Mouse (Mus musculus) adrenal gland, postnatal 14 days (tissue): ENCODE measurements around the gene Ptprm. TPM values are rescaled to one million over a fixed set of nuclear protein-coding genes. Genes with fewer than 3 reads are reported as not detected.
A peak's percentile ranks its signal among the peaks of the same experiment; 100 is the strongest.

Experiments
- DNase-seq: peaks from one replicate; pipeline ENCODE4 v3.0.0; 2021; ENCODE audit warnings: mixed read lengths
- total RNA-seq: library from RNA; stranded (reverse); gene quantifications from 2 replicates; pipeline ENCODE4 v1.2.3, GENCODE M21; 2021

Gene Ptprm
- total RNA-seq, 1 experiment from 2014 or later = 43.8 TPM

- no peak for DNase-seq
These were observed 138.9 kb downstream of the Ptprm start for GRCm38 (mm10) chr17:67215326-67215725.

DNA sequence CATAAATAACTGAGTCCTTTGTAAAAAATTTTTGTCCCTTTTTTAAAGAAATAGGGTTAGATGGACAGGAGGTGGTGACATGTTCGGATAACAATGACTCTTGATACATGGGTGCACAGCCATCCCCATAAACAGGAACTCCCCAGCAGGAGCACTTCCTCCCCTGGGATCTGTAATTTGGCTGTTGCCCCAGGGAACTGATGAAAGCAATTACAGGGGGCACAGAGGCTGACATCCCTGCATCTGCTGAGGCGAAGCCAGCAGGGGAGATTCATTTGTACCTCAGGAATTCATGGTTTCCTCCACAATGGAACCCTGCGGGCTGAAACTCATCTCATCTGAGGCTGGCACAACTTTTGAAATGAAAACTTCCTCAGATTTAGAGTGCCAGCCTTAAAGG, 140.5 kb downstream of the Ptprm start:
- DNase-seq = peak; percentile 30

DNA sequence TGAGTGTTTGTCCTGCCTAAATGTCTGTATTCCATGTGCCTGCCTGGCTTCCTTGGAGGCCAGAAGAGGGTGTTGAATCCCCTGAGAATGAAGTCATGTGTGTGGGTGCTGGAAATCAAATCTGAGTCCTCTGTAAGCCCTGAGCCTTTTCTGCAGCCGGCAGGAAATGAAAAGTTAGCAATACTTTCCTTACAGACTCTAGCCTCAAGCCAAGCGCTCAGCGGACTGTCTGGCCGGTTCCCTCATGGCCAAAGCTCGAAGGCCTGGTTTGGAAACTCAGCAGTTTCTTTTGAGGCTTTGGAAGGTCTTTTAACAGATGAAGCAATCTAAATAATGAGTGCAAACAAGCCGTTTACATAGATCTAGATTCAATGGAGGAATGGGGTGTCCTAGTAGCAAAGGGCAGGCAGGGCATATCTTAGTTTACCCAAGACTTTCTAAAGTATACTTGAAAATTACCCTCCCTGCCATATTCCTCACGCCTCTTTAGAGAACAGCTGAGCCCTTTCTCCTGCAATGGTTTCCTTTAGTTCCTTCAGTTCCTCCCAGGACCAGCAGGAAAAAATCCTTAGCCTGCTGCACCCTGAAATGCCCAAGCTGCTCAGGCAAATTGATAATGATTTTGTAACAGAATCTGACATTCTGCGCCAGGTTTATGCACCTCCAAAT, 144.4 kb downstream of the Ptprm start:
- peak; percentile 17 for DNase-seq

- no peak for DNase-seq
These were observed 145.7 kb downstream of the Ptprm start for GRCm38 (mm10) chr17:67208600-67208999.

DNA sequence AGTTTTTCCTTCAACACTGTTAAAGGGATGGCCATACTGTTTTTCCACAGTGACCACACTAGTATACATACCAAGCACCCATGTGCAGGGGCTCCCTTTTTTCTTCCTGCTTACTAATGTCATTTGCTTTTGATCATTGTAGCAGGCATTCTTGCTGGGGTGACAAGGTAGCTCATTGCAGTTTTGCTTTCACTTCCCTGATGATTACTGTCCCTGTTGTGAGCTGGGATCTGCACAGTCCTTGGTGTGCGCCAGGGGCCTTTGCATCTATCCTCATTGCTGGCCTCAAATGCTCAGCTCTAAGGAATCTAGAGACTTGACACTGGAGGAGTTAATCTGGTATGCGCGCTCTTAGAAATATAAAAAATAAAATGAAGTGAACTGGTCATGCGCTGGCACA, 147.3 kb downstream of the Ptprm start:
- DNase-seq = no peak

DNA sequence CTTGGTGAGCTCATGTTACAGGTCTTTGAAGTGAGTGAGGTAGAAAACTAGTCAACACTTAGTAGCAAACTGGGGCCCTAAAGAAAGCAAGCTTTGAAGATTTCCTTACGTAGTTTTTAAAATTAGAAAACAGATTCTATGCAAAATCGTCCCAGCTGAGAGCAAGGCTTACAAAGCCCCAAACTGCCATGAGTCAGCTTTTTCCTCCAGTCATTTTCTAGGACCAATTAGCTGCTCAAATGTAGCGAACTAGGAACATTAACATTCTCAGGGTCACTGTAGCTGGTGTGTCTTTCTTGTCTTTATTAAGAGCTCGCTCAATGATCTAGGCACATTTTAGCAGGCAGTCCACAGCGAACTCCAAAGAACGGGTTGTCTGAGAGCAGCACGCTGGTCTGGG, 153.1 kb downstream of the Ptprm start:
- no peak for DNase-seq

DNA sequence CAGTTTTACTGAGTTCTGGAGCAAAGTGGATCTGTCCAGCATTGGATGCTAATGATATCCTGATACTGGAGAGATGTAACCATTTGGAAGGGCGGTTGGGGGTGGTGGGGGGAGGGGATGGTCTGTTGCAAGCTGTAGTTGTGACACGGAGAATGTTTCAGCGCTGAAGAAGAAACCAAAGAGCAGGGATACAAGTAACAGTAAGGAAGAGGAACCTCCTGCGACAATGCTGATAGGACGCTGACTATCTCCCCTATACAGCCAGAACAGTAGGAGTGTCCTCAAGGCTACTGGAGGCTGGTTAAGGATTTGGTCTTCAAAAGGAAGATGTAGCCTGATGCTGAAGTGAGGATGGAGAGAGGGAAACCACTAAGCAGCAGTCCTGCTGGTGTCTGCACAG, 160.5 kb downstream of the Ptprm start:
- DNase-seq = no peak

DNA sequence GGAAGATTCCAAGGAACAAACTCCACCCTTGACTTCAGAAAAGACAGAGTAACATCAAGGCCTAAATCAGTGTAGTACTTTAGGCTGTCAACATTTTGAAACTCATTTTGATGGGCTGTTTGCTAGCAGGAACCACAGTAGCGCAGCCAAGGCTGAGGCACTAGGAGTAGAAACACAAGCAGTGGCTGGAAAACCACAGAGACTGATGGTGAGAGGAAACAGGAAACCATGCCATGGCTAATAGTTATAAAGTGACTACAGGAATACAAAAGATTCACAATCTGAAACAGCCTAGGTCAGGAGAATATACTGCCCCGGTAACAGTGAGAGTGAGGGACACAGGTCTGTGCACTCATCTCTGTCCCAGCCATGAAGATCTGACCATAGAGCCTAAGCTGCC, 165.7 kb downstream of the Ptprm start:
- DNase-seq = no peak

GRCm38 (mm10) chr17:67186879-67187278, 167.4 kb downstream of the Ptprm start:
- DNase-seq = no peak

- no peak for DNase-seq
These were observed 168.3 kb downstream of the Ptprm start for GRCm38 (mm10) chr17:67185942-67186341.

GRCm38 (mm10) chr17:67179446-67179845, 174.8 kb downstream of the Ptprm start:
- no peak for DNase-seq

DNA sequence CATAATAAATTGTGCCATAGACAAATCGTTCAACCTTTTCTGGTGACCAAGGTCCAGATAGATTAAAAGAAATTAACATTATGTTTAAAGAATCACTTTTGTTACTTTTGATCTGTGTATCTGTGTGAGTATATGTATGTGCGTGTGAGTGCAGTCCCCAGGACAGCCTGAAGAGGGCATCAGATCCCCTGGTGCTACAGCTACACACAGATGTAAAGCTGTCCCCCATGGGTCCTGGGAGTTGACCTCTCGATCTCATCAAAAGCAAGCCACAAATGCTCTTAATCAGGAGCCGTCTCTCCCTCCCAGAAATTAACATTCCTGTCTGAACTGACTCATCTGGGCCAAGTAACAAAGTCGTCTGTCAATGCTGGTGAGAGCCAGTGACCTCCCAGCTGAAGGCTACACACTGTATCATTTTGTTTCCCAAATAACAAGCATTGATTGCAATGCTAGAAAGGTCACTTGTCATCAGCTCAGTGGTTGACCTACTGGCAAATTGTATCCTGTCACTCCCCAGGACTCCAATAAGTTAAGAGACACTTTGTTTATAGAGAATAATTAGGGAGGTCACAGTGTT, 175.5 kb downstream of the Ptprm start:
- DNase-seq = peak; percentile 31

- peak; percentile 44 for DNase-seq
These were observed 178.4 kb downstream of the Ptprm start for GRCm38 (mm10) chr17:67175836-67176235.

DNA sequence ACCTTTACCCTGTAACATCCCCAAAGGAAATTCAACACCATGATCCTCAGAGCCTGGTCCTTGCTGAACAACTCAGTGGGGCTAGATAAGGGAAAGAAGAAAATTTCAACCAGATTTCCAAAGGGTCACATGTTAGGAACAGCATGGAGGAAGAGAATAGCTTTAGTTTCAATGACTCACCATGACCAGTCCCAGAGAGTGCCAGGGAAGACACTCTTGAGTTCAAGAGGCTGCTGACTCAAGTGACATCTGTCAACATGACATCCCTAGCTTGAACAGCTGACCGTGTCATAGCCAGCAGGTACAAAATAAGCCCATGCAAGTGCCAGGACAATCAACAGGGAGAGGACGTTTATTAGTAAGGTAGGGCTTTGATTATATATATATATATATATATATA, 182.9 kb downstream of the Ptprm start:
- DNase-seq = no peak

DNA sequence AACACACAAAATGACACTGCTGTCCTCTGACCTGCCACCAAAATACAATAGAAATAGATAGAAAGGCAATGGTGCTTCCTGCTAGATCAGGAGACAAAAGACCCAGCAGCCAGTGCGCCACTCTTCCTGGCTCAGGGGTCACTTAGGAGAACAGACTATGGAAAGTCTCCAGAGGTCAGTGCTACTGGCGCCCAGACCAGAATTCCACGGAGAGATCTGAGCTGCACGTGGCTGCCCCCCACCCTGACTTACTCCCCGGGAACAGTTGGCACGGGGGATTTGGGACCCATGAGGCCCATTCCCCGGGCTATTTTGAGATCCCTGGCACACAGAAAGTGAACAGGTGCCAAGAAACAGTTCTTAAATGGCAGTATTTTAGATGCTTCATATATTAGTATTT, 183.6 kb downstream of the Ptprm start:
- DNase-seq = peak; percentile 74

GRCm38 (mm10) chr17:67165876-67166275, 188.4 kb downstream of the Ptprm start:
- DNase-seq = peak; percentile 47

- DNase-seq = no peak
These were observed 194.6 kb downstream of the Ptprm start for GRCm38 (mm10) chr17:67159611-67160010.

- DNase-seq = no peak
These were observed 197.0 kb downstream of the Ptprm start for GRCm38 (mm10) chr17:67157089-67157752.

GRCm38 (mm10) chr17:67152218-67152617, 202.0 kb downstream of the Ptprm start:
- DNase-seq = no peak

- no peak for DNase-seq
These were observed 203.8 kb downstream of the Ptprm start for GRCm38 (mm10) chr17:67150441-67150840.

- DNase-seq = no peak
These were observed 212.0 kb downstream of the Ptprm start for GRCm38 (mm10) chr17:67142183-67142756.

DNA sequence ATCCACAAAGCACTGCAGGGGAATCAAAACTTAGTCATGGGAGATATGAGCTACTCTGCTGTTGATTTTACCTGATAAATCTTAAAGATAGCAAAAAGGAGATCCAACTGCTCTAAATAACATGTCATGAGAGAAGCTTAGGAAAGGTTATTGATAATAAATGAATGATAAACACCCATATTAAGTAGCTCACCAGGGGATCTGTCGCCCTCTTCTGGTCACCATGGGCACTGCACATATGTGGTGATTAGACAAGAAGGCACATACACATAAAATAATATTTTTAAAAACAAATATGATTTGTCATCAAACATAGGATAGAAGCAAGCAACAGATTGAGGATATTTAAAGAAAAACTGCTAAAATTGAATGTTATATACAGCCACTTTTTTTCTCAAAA, 213.8 kb downstream of the Ptprm start:
- peak; percentile 48 for DNase-seq

DNA sequence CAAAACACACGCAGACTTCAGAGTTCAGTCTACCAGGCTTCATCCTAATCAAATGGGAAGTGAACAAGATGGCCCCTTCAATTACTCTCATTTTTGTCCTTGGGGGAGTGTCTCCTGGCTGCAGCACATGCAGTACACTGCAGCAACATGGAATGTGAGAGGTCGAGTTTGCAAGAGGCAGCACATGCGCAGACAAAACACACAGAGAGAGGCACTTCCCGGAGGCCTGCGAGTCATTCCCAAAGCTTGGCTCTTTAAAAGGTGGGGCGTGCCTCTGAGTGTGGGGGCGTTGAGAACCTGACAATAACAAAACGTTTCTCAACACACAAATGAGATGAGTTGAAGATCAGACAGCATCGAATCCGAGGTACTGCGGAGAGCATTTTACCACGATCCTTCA, 215.3 kb downstream of the Ptprm start:
- DNase-seq = no peak
